Mouse (Mus musculus) stomach, embryonic 16.5 days (tissue): ENCODE measurements around the gene Tnrc6c. TPM values are rescaled to one million over a fixed set of nuclear protein-coding genes. Genes with fewer than 3 reads are reported as not detected.
A peak's percentile ranks its signal among the peaks of the same experiment; 100 is the strongest.

Source experiments
- ATAC-seq: fragments of 200-750 bp; cut with Nextera tagmentation; 2 replicates; pipeline ENCODE4 v1.8.0; 2017; ENCODE audit warnings: moderate number of reproducible peaks, moderate TSS enrichment; ENCODE audit not compliant: insufficient read depth, low FRiP score
- H3K27ac ChIP-seq: fragments of 300-500 bp; sonication (generic); 2 replicates; pipeline ENCODE4 v1.5.1; 2014; ENCODE audit warnings: low read length
- H3K27me3 ChIP-seq: fragments of 300-500 bp; sonication (generic); 2 replicates; pipeline ENCODE4 v1.6.1; 2014; ENCODE audit warnings: low read length, control low read depth, mixed read lengths; ENCODE audit not compliant: control insufficient read depth, insufficient read depth
- H3K36me3 ChIP-seq: fragments of 300-500 bp; sonication (generic); 2 replicates; pipeline ENCODE4 v1.6.1; 2014; ENCODE audit warnings: low read length; ENCODE audit not compliant: control insufficient read depth, insufficient read depth
- H3K4me1 ChIP-seq: fragments of 300-500 bp; sonication (generic); 2 replicates; pipeline ENCODE4 v1.6.1; 2014; ENCODE audit warnings: low read length, control low read depth, mixed read lengths; ENCODE audit not compliant: control insufficient read depth, insufficient read depth
- H3K4me2 ChIP-seq: fragments of 300-500 bp; sonication (generic); 2 replicates; pipeline ENCODE4 v1.6.1; 2014; ENCODE audit warnings: low read depth, low read length, mixed read lengths
- H3K4me3 ChIP-seq: fragments of 300-500 bp; sonication (generic); replicated peaks from 2 replicates; pipeline ENCODE4 v1.5.1; 2014; ENCODE audit warnings: mild to moderate bottlenecking, low read length
- H3K9ac ChIP-seq: fragments of 300-500 bp; sonication (generic); 2 replicates; pipeline ENCODE4 v1.6.1; 2014; ENCODE audit warnings: low read length
- H3K9me3 ChIP-seq: fragments of 300-500 bp; sonication (generic); replicated peaks from 2 replicates; pipeline ENCODE4 v1.6.1; 2016; ENCODE audit warnings: low read length, control low read depth; ENCODE audit not compliant: control insufficient read depth
- WGBS: fragments of 180-500 bp; shearing (Covaris S2); extraction: QIAGEN DNeasy Blood & Tissue Kit; methylation state at CpG from one replicate; pipeline ENCODE4 v1.1.7; 2014; 5-methylcytosine and 5-hydroxymethylcytosine counted together
- polyA plus RNA-seq: library from polyadenylated mRNA; unstranded; fragments of >200 nt; fragmentation: Nextera tagmentation; extraction: Ambion mirVana; gene quantifications from 2 replicates; pipeline ENCODE4 v1.2.1, GENCODE M21; 2015

Tnrc6c gene
- polyA plus RNA-seq, 1 experiment from 2014 or later = 10.2 TPM

DNA sequence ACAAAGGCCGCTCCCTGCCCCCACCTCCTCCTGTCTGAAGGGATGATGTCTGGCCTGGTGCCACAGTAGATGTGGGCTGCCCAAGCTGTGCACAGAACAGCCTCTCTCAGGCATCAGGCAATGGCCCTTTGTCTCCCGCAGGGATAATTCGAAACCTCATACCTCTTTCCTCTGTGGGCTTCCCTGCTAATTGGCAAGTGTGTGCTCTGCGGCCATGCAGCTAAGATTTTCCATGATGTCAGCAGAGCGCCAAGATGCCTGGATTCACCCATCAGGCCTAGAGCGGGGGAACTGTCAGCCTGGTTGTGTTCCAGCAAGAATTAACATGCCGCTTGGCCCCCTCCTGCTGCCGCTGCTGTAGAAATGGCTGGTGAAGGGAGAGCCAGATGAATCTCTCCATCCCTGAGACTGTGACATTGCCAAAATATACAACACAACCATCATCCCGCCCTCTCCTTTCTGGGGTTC lies 25.7 kb upstream of the Tnrc6c start:
- WGBS = 15% methylated on average over 9 of the region's 9 CpGs
- H3K36me3 ChIP-seq = no peaks in the 10 kb centered on the region
- ATAC-seq = peak; percentile 66
- no peak overlapping the region for H3K4me2 ChIP-seq
- H3K27ac ChIP-seq = peak overlapping the region; percentile 2; the same call in 1 of the 2 replicates
- H3K4me3 ChIP-seq = no peak overlapping the region
- peaks cover 13% of the 10 kb centered on the region for H3K27me3 ChIP-seq
- H3K9ac ChIP-seq = no peak overlapping the region
- H3K4me1 ChIP-seq = peaks cover 9% of the 10 kb centered on the region; the same call in 1 of the 2 replicates
- H3K9me3 ChIP-seq = no peaks in the 10 kb centered on the region

DNA sequence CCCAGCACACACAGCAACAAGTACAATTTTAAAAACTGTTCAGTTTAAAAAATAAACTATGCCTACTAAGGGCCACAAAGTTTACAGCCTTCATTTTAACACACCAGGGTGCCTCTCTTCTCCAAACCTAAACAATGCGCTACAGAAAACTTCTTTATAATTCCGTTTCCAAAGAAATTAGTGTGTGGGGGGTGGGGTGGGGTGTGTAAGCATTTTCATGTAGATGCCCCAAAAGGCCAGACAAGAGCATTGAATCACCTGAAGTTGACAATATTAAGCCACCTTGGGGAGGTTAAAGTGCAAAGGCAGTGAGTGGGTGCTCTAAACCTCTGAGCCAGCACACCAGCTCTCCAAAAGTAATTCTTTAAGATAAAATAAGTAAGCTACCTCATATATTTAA lies 24.2 kb upstream of the Tnrc6c start:
- no peak overlapping the region for H3K4me2 ChIP-seq
- WGBS = 81% methylated on average over 2 of the region's 2 CpGs
- no peaks in the 10 kb centered on the region for H3K9me3 ChIP-seq
- H3K27me3 ChIP-seq = peaks cover 13% of the 10 kb centered on the region
- H3K9ac ChIP-seq = no peak overlapping the region
- H3K4me1 ChIP-seq = peaks cover 9% of the 10 kb centered on the region; the same call in 1 of the 2 replicates
- ATAC-seq = no peak
- H3K36me3 ChIP-seq = no peaks in the 10 kb centered on the region
- H3K4me3 ChIP-seq = no peak overlapping the region
- H3K27ac ChIP-seq = no peak overlapping the region

DNA sequence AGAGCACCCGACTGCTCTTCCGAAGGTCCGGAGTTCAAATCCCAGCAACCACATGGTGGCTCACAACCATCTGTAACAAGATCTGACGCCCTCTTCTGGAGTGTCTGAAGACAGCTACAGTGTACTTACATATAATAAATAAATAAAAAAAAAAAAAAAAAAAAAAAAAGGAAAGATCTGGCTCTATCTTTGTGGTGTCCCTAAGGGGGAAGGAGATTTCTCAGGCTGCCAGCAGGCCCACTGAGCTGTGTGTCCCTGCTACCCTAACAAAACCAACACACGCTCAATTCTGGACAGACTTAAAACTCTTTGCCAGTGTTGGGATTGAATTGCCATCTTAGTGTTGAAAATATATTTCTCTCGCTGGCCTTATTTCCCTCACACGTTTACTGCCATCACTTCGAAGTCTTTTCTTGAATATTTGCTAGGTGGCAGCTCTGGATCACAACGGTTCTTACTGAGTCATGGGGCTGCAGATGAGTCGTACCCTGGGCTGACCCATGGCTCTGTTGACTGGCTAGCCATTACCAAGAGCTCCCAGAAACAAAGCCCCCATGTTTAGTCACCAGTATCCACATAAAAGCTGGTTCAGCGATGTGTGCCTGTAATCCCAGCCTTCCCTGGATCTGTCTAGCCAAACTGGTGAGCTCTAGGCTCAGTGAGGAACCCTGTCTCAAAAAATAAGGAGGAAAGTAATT lies 23.1 kb upstream of the Tnrc6c start:
- no peak overlapping the region for H3K9ac ChIP-seq
- 85% methylated on average over 10 of the region's 11 CpGs for WGBS
- no peaks in the 10 kb centered on the region for H3K9me3 ChIP-seq

DNA sequence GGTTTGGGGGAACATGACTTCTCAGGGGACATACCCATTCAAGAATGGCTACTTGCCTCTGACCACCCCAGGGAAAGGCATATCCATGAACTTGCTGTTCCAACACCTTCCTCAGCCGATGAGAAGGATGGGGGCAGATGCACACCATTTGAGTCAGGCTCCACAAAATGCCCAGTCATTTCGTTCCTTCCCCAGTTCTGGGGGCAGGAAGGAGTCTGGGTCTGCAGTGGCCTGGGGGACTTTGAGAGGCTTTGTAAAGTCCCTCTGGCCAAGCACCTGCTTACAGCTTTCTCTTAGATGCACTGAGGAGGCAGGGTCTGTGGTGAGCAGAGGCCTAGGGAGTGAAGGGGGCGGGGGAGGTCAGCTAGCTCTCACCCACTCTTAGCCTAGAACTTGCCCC lies 20.8 kb upstream of the Tnrc6c start:
- Histone ChIP-seq H3K4me3 (no peak overlapping the region), H3K27me3 (no peaks in the 10 kb centered on the region), H3K4me2 (no peak overlapping the region), H3K9ac (no peak overlapping the region), H3K4me1 (peaks cover 6% of the 10 kb centered on the region; the same call in 1 of the 2 replicates), H3K9me3 (no peaks in the 10 kb centered on the region), H3K36me3 (no peaks in the 10 kb centered on the region), H3K27ac (no peak overlapping the region)
- WGBS = 89% methylated on average over 3 of the region's 3 CpGs
- ATAC-seq = no peak

More for the DNA sequence above, 23.1 kb upstream of the Tnrc6c start:
- H3K27me3 ChIP-seq = peaks cover 13% of the 10 kb centered on the region
- H3K4me2 ChIP-seq = no peak overlapping the region
- no peak overlapping the region for H3K27ac ChIP-seq
- H3K36me3 ChIP-seq = no peaks in the 10 kb centered on the region
- ATAC-seq = no peak
- H3K4me3 ChIP-seq = no peak overlapping the region
- peaks cover 9% of the 10 kb centered on the region; the same call in 1 of the 2 replicates for H3K4me1 ChIP-seq

DNA sequence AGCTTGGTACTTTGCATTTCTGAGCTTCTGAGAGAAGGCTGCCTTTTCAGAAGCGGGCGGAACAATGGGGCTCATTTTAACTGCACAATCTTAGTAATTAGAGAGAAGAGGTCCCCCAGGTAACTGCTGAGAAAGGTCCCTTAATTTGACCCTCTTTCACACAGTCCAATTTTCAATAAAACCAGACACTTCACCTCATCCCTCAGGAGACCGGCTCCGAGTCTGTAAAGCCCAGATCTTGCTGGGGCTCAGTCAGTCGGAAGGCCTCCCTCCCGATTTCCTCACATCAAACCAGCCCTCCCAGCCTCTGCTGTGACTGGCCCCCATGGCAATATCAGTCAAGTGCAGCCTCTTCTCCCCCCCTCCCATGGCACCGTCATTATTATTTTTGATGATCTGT lies 15.7 kb upstream of the Tnrc6c start:
- 64% methylated on average over 7 of the region's 7 CpGs for WGBS
- no peak overlapping the region for H3K27ac ChIP-seq

DNA sequence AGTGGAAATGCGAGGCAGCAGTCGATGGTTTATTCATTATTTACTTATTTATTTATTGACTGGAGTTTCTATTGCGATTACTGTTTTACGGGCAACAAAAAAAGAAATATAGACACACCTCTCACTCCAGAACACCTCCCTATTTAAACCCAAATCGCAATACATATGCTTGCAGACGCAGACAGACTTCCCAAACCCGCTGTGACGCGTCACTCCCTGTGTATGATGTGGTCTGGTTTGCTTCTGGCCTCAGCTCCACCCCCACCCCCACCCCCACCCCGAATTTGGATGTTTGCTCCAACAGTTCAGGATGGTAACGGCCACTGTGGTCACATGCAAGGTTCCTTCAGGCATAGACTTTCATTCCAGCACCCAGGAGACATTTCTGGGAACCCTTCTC lies 15.3 kb upstream of the Tnrc6c start:
- Histone ChIP-seq H3K27me3 (no peaks in the 10 kb centered on the region), H3K9ac (no peak overlapping the region), H3K27ac (no peak overlapping the region), H3K4me1 (no peaks in the 10 kb centered on the region), H3K4me2 (no peak overlapping the region), H3K9me3 (no peaks in the 10 kb centered on the region), H3K4me3 (no peak overlapping the region), H3K36me3 (no peaks in the 10 kb centered on the region)
- 50% methylated on average over 11 of the region's 11 CpGs for WGBS
- no peak for ATAC-seq

More for the DNA sequence above, 15.7 kb upstream of the Tnrc6c start:
- Histone ChIP-seq H3K27me3 (no peaks in the 10 kb centered on the region), H3K36me3 (no peaks in the 10 kb centered on the region), H3K9me3 (no peaks in the 10 kb centered on the region), H3K4me3 (no peak overlapping the region), H3K9ac (no peak overlapping the region), H3K4me1 (no peaks in the 10 kb centered on the region), H3K4me2 (no peak overlapping the region)
- no peak for ATAC-seq

DNA sequence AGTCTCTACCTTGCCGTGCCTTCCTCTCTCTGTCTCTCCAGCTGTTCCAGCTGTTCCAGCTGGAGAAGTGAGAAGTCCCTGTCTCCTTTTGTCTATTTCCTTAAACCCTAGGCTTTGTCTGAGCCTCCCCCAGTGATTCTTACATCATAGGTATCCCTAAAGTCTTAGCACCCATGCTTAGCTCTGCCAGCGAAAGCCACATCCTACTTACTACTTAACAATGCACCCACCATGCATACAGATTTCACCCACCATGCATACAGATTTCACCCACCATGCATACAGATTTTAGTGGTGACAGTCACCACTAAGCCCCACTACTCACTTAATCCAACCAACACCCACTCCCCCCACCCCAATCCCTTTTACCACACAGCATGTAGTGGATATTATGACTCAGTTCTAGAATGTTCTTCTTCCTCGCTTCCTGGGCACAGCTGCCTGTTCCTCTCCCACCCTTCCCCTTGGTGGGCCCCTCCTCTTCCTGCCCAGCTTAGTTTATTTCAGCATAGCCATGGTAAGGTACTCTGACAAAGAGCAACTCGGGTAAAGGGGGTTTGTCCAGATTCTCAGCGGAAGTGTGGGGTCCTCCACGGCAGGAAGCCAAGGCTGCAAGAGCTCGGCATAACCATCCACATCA lies 14.6 kb upstream of the Tnrc6c start:
- ATAC-seq = no peak
- H3K36me3 ChIP-seq = no peaks in the 10 kb centered on the region
- no peak overlapping the region for H3K4me3 ChIP-seq

DNA sequence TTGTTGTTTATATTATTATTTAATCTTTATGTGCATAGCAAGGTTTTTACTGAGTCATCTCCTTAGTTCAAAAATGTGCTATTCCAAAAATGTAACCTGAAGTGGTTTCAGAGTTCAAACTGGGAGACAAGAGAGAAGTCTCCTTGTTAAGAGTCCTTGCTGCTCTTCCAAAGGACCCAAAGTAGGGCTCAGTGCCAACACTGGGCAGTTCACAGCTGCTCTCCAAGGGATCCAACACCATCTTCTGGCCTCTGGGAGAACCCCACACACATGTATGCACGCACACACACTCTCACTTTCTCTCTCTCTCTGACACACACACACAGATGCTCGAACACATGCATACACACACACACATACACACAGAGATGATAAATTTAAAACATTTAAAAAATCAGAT lies 11.9 kb upstream of the Tnrc6c start:
- ATAC-seq = no peak
- no peaks in the 10 kb centered on the region for H3K36me3 ChIP-seq
- no peaks in the 10 kb centered on the region for H3K9me3 ChIP-seq
- H3K27me3 ChIP-seq = no peaks in the 10 kb centered on the region
- H3K4me3 ChIP-seq = no peak overlapping the region
- WGBS = 85% methylated on average over 2 of the region's 2 CpGs
- no peaks in the 10 kb centered on the region for H3K4me1 ChIP-seq
- no peak overlapping the region for H3K27ac ChIP-seq
- no peak overlapping the region for H3K9ac ChIP-seq
- H3K4me2 ChIP-seq = no peak overlapping the region

More for the DNA sequence above, 14.6 kb upstream of the Tnrc6c start:
- H3K9ac ChIP-seq = no peak overlapping the region
- H3K4me2 ChIP-seq = no peak overlapping the region
- no peaks in the 10 kb centered on the region for H3K27me3 ChIP-seq
- H3K9me3 ChIP-seq = no peaks in the 10 kb centered on the region
- no peaks in the 10 kb centered on the region for H3K4me1 ChIP-seq
- H3K27ac ChIP-seq = no peak overlapping the region
- 70% methylated on average over 7 of the region's 7 CpGs for WGBS

DNA sequence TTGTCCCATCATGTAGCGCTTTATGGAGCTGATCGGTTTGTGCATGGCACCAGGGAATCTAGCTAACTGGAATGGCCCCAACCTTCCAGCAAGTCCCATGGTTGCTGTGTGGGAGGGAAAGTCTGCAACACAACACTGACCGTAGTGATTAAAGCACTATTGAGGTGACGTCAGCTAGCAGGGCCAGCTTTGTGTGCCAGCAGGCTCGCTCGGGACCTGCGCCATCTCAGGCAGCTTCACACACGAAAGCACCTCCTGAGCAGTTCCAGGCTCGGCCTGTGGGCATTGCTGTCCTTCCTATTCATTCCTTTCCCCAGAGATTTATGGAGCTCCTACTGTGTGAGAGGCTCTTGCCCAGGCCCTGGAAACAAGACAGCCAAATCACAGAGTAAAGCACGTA lies 10.8 kb upstream of the Tnrc6c start:
- Histone ChIP-seq H3K9me3 (no peaks in the 10 kb centered on the region), H3K27me3 (no peaks in the 10 kb centered on the region), H3K4me3 (no peak overlapping the region), H3K4me2 (no peak overlapping the region), H3K36me3 (no peaks in the 10 kb centered on the region), H3K9ac (no peak overlapping the region), H3K4me1 (no peaks in the 10 kb centered on the region), H3K27ac (no peak overlapping the region)
- 74% methylated on average over 10 of the region's 10 CpGs for WGBS
- no peak for ATAC-seq
